Mouse (Mus musculus) heart, adult 8-10 months (tissue): ENCODE results near the gene Cdh23. TPM values are rescaled to one million over a fixed set of nuclear protein-coding genes. Genes with fewer than 3 reads are reported as not detected.

ENCODE experiments used
- DNase-seq: peaks from one replicate; pipeline ENCODE4 v3.0.0; 2022; ENCODE audit warnings: low spot score
- total RNA-seq, 4 experiments: library from RNA; stranded (reverse); gene quantifications; 2 replicates each; pipeline ENCODE4 v1.2.4; 2022

Cdh23 gene
- total RNA-seq, 4 experiments from 2014 or later = 5.5 to 7.6 (median 5.6) TPM

DNA sequence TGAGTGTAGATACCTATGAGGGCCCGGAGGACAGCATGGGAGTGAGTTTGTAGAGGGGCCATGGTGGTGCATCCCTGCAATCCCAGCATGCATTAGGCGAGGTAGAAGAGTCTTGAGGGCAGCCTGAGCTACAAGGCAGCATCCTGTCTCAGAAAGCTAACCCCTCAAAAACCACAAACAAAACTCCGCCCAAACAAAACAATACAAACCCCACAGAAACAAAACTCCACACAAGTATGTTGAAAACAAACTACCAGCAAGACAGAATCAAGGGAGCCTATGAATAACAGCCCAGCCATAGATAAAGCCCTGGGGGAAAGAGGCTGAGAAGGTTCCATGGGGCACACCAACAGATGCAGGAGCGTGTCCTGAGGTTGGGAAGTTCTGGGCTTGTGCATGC lies 350.2 kb downstream of the Cdh23 start:
- DNase-seq = no peak

GRCm38 (mm10) chr10:60344111-60344510 lies 352.2 kb downstream of the Cdh23 start:
- no peak for DNase-seq

- no peak for DNase-seq
Observed at GRCm38 (mm10) chr10:60341528-60341927, 354.8 kb downstream of the Cdh23 start.

- no peak for DNase-seq
Observed at GRCm38 (mm10) chr10:60335021-60335420, 361.3 kb downstream of the Cdh23 start.

DNA sequence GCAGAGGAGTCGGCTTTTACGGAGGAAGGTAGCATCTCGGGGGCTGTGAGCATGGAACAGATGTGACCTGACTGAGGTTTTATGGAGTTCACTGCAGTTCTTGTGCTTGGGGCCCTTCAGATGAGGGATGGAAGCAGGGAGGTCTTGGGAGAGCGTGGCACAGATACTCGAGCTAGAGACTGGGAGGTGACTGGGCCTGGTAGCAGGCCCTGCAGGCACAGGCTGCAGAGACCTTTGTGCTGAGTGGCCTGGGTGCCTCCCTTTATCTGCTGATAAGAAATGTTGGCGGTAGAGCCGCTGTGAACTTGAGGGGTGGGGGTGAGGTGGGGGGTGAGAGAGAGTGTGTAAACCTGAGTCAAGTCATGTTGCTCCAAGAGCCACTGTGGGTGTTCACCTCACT lies 361.7 kb downstream of the Cdh23 start:
- no peak for DNase-seq

DNA sequence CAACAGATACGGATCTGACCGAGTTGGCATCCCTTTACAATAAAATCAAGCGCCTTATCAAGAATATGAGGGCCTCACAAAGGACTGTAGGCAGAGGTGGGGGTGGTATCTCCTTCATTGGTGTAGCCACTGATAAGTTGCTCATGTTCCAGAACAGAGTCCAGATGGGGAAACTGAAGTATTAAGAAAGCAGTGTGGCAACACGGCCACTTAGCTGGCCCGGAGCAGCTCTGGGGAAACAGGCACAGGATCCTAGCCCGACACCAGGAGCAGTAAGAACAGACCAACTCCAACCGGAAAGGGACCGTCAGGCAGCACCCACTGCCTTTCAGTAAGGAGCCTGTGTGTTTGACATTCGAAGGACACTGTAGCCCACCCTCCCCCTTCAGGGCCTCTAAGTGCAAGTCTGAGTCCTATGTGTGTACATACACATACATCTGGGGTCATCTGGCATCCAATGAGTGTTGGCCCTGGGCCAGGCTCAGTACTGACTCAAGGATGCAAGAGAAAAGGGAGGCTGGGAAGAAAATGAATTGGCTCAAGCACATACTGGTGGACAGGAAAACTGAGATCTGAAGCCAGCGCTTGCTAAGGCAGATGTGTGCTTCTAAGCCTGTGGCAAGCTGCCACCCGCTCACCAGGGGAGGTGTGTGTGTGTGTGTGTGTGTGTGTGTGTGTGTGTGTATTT lies 367.2 kb downstream of the Cdh23 start:
- DNase-seq = no peak

GRCm38 (mm10) chr10:60316166-60316565 lies 380.1 kb downstream of the Cdh23 start:
- DNase-seq = no peak

- no peak for DNase-seq
Observed at GRCm38 (mm10) chr10:60313606-60314005, 382.7 kb downstream of the Cdh23 start.

DNA sequence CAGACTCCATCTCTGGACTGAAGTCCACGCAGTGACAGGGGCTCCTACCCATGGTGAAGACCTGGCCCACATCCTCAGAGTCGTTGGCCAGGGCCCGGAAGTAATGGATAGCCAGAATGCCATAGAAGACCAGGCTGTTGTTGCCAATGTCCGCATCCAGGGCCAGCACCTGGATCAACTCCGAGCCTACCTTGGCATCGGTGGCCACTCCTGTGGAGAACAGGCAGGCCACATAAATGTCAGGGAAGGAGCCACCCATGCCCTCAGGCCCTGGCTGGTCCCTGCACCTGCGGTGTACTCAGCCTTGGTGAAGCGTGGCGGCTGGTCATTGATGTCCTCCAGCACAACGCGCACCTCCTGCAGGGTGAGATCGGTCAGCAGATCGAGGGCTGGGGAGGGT lies 385.7 kb downstream of the Cdh23 start:
- DNase-seq = no peak

GRCm38 (mm10) chr10:60304854-60305628 lies 391.2 kb downstream of the Cdh23 start:
- DNase-seq = peak; percentile 77

GRCm38 (mm10) chr10:60303419-60303818 lies 392.9 kb downstream of the Cdh23 start:
- DNase-seq = no peak

- DNase-seq = no peak
Observed at GRCm38 (mm10) chr10:60299636-60300035, 396.7 kb downstream of the Cdh23 start.

GRCm38 (mm10) chr10:60296027-60296426 lies 400.3 kb downstream of the Cdh23 start:
- DNase-seq = no peak

GRCm38 (mm10) chr10:60295356-60295755 lies 400.9 kb downstream of the Cdh23 start:
- no peak for DNase-seq

DNA sequence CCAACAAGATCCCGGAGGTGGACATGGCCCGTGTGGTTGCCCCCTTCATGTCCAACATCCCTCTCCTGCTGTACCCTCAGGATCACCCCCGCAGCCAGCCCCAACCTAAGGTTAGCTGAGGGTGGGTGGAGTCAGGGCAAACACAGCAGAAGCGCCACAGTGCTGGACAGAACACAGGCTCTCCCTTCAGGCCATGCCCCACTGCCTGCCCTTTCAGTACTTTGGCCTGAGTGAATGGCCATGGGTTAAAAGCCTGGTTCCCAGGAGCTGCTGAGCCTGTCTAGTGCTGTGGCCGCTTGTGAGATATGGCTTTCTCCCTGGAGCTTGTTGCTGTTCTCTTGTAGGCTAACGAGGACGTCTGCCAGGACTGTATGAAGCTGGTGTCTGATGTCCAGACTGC lies 401.7 kb downstream of the Cdh23 start:
- DNase-seq = no peak

- no peak for DNase-seq
Observed at GRCm38 (mm10) chr10:60292209-60292608, 404.1 kb downstream of the Cdh23 start.

DNA sequence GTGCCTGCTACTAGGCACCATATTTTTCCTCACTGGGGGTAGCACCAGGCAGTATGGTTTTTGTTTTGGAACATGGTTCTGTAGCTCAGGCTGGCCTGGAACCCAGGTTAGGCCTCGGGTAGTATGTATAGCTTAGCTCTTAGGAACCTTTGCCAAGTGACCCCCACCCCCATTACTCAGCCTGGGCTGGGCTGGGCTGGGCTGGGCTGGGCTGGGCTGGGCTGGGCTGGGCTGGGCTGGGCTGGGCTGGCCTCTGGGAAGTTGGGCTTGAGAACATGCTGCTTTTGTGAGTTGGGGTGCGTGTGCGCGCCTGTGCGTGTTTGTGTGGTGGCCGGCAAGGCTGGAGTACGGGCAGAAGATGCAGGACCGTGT lies 405.6 kb downstream of the Cdh23 start:
- no peak for DNase-seq

GRCm38 (mm10) chr10:60290026-60290738 lies 406.1 kb downstream of the Cdh23 start:
- no peak for DNase-seq

DNA sequence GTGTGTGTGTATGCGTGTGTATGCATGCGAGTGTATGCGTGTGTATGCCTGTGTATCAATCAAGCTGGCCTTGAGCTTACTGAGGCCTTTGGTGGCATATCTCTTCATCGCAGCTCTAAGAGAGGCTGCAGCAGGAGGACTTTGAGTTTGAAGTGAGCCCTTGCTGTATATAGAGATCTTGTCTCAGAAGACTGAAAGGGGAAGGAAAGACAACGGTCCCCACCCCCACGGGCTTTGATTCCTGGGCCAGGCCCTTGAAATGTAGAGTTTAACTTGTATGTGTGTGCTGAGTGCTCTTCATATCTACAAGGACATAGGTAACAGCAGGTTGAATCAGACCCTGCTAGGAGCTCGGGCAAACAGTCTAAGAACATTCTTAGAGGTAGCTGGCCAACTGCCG lies 407.1 kb downstream of the Cdh23 start:
- no peak for DNase-seq

DNA sequence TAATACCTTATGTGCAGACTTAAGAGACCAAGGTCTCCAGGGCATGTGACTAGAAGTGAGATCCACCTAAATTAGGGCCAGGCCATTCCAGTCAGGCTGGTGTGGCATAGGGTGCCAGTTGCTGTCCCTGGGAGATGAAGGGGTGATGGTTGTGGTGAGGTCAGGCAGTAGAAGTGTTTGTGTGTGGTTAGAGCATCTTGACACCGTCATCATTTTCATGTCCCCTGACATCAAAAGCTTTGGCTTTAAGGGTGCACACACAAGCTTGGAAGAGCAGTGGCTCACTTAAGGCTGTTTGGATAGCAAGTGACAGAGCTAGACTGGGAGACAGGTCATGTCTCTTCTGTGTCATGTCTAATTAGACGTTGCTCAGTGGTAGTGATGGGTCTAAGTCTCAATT lies 408.6 kb downstream of the Cdh23 start:
- no peak for DNase-seq

GRCm38 (mm10) chr10:60287161-60287560 lies 409.1 kb downstream of the Cdh23 start:
- no peak for DNase-seq

DNA sequence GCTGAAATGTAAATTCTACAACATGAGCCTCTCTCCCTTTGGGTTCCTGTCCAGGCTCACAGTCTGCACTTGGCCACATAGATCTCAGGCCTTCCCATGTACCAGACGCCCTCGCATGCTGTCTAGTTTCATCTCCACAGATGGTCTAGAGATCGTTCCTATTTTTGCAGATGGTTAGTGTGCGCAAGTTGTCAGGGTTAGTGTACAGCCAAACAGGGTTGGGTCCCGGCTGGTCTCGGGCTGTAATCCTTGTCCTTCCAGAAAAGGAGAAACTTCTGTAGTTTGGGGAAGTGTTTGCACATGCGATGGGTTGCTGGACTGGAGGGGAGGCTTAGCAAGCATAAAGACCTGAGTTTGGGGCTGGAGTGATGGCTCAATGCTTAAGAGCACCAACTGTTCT lies 409.7 kb downstream of the Cdh23 start:
- no peak for DNase-seq
